Mouse (Mus musculus): ENCODE results near the gene Jdp2.

The Jdp2 gene

DNA sequence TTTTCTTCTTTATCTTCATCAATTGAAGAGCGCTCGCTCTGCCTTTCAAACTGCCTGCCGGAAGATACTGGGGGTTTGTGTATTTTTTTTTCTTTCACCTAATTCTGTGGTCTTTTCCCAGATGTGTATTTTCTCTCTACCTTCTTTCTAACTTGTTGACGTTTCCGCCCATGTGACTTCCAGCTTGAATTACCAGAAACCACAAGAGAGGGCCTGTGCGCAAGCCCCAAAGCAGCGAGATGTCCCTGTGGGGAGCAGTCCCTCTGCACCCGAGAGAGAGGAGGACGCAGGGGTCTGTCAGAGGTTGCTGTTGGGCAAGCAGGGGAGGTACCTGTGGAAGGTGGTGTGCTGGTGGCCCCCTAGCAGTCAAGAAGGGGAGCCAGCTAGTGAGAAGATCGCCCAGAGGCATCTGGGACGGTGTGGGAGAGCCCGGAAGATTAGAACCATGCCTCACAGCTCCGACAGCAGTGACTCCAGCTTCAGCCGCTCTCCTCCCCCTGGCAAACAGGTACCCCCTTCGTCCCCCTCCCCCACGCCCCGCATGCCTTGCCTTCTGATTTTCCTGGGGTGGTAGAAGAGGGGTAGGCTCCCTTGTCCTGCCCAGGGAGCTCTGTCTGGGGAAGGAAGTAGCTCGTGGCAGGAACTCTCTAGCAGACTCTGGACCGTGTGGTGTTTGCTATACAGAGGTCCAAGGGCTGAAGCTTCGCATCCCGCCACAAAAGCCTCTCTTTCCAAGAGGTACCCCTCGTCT is 87.8 kb downstream of the Jdp2 start, which contains the start of gene Batf:
Gene Batf, plus strand, starts transcription at position 204 of the 751 bp plus-strand sequence.
- DNase-seq (ENCODE audit: low spot score in 2 of 2), result peak; percentile 54 to 56

DNA sequence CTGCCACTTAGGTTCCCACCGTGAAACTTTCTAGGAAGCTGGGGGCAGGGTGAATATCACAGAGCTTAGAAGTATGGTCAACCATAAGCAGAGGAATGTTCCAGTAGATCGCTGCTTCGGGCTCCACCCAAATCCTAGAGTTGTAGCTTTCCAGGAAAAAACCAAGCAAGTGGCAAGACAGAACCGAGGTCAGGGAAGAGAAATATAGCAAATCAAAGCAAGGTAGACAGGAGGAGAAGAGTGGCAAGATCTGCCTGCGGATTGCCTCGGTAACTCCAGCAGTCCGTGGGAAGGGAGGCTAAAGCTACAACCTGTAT is 88.3 kb downstream of the Jdp2 start:
- no peak for DNase-seq (ENCODE audit: low spot score in 2 of 2)

DNA sequence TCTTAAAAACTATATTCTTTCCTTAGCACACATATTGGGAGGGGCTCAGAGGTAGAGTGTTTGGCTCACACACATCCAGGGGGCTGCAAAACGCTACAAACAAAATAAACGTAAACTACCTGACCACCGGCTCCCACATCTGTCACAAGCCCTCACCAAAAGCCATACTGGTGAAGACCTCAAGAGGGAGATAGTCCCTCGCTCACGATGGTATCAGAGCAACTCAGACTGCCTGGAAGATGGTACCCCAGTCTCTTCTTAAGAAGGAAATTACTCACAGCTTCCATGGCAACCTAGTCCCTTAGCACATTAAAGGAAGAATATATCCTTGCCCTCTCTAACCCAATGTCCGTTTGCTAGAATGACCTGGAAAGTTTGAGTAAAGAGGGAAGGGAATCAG is 89.0 kb downstream of the Jdp2 start:
- DNase-seq (ENCODE audit: low spot score in 2 of 2), result peak in 1 of 2 experiments; percentile 22

Measured in thymus, postnatal 10 days (tissue).